Mouse (Mus musculus): Measurements from ENCODE around the gene Rbfox1.

DNA sequence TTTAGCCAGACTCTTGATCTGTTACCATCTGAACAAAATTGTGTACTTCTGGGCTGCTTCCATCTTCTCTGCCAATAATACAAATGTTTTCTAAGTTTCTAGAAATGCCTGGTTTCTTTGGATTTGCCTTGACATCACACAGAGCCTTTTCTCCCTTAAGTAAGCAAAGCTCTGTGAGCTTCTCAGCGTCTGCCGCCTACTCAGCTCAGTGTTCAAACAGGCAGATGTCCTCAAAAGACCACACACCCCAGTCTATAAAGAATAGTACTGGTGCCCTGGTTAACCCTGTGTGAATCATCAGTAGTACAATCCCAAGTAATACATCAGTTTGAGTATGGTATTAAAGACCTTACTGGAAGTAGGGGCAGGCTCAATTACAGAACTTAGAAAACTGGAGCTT lies 1322.4 kb downstream of the Rbfox1 start:
- TF ChIP-seq ZC3H11A (IDR thresholded peaks at IDR 0.05; ENCODE audit: low read depth, low read length) (no peak), CTCF (IDR thresholded peaks at IDR 0.05 in 2 of 3, conservative IDR thresholded peaks at IDR 0.05 in 1 of 3; ENCODE audit: control insufficient read depth in 1 of 3, insufficient read depth in 1 of 3, low read depth in 2 of 3, low read length in 3 of 3, poor library complexity in 1 of 3, severe bottlenecking in 1 of 3) (no peak), EP300 (IDR thresholded peaks at IDR 0.05; ENCODE audit: low read depth in 1 of 2, low read length in 2 of 2) (no peak), POLR2A (IDR thresholded peaks at IDR 0.05; ENCODE audit: control insufficient read depth in 1 of 2, insufficient read depth in 1 of 2, low read depth in 1 of 2, low read length in 2 of 2, poor library complexity in 1 of 2) (no peak), GATA1 (IDR thresholded peaks at IDR 0.05; ENCODE audit: low read depth, low read length) (no peak), MAFK (IDR thresholded peaks at IDR 0.05; ENCODE audit: borderline replicate concordance, low read depth, low read length) (no peak), NELFE (IDR thresholded peaks at IDR 0.05; ENCODE audit: low read depth, low read length) (no peak), TCF12 (IDR thresholded peaks at IDR 0.05; ENCODE audit: low read depth, low read length) (no peak), POLR2AphosphoS2 (IDR thresholded peaks at IDR 0.05; ENCODE audit: low read length) (no peak), USF2 (IDR thresholded peaks at IDR 0.05; ENCODE audit: borderline replicate concordance in 1 of 2, insufficient read depth in 1 of 2, low read depth in 1 of 2, low read length in 2 of 2) (no peak), RAD21 (IDR thresholded peaks at IDR 0.05; ENCODE audit: low read depth, low read length) (no peak), MEF2A (IDR thresholded peaks at IDR 0.05; ENCODE audit: extremely low read depth, insufficient replicate concordance, low read depth, low read length, poor library complexity, severe bottlenecking) (no peak)
